Mouse (Mus musculus) heart, postnatal 10 days (tissue): ENCODE measurements around the gene Olfr982. TPM values are rescaled to one million over a fixed set of nuclear protein-coding genes. Genes with fewer than 3 reads are reported as not detected.

Source experiments
- DNase-seq, 2 experiments: peaks; one replicate each; pipeline ENCODE4 v3.0.0; 2021
- intact Hi-C: fragments of 180-260 bp; cut with DNase I; formaldehyde crosslinking; loops from one replicate; pipeline ENCODE4 v1.15.1; 2025
- total RNA-seq, 2 experiments: library from RNA; stranded (reverse); gene quantifications; 2 replicates each; pipeline ENCODE4 v1.2.3; 2021

The Olfr982 gene
- not detected for total RNA-seq

DNA sequence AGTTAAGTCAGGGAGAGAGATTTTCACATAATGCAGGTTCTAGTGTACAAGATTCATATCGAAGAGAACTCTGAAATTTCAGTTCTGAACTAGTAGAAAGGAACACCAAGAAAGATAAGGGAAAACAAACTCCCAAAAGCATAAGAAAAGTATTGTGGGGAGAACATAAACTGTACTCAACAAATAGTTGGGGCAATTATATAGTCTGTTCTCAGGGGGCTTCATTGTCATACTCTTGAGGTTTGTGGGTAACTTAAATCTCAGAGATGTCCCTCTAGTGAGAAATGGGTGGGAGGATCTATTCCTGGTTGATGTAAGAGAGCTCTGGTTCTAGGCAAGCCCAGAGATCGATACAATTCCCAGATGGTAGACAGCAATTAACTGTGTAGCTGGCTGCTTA, at the start of gene Olfr982:
TSS of gene Olfr982 (plus strand) at position 301 of the 400 bp plus-strand sequence.
- DNase-seq: no peak

DNA sequence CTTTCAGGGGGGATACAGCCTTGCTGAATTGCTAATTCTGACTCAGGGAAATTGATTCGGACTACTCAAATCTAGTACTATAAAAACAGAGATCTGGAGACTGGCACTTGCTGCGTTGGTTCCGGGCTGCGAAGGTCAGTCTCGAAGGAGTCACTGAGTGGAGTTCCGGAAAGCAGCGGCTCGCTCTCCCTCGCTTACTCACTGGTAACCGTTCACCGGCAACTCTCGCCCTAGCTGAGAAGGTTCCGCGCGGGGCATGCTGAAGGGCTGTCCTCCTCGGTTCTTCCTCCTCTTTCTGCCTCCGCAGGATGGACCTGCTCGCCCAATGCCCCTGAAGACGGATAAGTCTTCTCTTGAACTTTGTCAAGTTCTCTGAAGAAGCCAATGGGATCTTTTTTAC, 23.5 kb upstream of the Olfr982 start:
- no peak for DNase-seq
- intact Hi-C loops: no loop called here

More for the DNA sequence above, at the start of gene Olfr982:
- intact Hi-C loops: no loop called here

DNA sequence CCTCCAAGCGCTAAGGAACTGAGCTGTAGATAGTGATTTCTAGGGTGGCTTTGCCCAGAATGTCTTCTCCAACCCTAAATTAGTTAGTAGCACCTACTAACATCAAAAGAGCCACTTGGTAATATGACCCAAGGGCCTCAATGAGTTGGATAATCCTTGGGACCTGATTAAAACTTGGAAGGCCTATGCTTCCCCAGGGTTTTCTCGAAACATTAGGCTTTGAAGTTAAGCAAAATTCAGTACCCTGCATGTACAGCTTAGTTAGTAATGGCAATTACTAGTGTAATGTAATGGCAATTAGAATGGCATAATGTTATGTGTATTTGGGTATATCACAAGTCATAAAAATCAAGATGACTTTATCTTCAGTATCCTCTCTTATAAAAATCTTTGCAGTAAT, 19.9 kb downstream of the Olfr982 start, which contains the start of gene Olfr983:
TSS of gene Olfr983 (minus strand) at position 101 of the 400 bp plus-strand sequence.
- intact Hi-C loops: no loop called here

DNA sequence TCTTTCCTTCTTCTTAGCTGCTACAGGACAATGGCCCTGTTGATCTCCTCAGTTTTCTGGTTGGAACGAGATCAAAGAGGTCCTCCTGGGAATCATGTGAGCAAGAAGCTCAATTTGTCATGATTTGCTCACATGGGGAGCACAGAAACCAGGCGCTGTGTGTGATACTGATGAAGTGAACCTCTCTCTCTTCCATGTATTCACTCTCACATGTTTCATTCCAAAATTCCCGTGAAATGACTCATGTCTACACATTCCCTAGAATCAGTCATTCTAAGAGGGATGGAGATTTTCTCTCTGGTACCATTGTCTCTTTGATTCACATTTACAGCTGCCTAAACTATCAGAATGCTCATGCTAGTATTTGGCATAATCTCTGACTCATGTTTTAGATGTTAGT, 21.1 kb downstream of the Olfr982 start:
- DNase-seq: peak in 1 of 2 experiments; percentile 9
- intact Hi-C loops: no loop called here

More for the DNA sequence above, 19.9 kb downstream of the Olfr982 start, which contains the start of gene Olfr983:
- no peak for DNase-seq

DNA sequence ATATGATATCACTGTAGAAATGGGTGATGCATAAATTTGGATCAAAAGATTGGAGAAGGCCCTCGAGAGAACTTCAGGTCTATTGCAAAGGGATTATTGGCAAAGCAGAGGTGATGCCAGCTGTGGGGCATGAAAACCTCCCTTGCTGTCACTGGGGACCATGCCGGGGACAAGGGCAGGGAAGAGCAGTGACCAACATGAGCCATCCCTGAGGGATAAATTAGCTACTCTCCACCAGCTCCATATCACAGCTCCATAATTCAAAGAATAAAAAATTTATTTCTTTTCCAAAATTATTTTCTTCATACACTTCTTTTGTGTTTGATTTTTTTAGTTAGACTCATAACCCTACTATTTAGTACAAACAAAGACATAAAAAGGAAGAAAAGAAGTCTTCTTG, 40.5 kb downstream of the Olfr982 start, which contains the start of gene Olfr984:
TSS of gene Olfr984 (minus strand) at position 101 of the 400 bp plus-strand sequence.
- intact Hi-C loops: no loop called here
- DNase-seq: no peak

DNA sequence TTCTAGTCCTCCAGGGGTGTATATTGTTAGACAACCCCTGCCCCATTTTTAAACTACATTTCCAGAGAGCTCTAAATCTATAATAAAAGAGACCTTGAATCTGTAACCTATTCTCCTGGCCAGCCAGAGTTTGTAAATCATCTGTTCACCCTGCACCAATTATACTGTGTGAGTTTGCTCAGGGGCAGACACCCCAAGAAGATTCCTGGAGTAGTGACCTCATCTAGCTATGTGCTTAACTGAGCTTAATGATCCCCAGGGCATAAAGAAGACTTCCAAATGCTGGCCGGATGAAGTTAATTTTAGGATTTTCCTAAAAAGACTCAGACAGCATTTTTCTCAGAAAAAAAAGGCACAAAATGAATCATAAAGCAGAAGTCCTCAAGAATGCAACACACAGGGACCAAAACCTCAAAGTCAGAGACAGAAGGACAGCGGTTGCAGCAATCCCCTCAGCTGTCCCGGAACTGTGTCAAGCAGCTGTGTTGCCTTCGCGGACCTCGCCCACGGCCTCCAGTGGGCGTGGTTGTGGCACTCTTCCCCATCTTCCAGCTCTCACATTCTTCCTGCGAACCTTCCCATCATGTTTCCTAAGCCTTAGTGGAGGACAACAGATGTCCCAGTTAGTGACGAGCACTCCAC, 43.1 kb downstream of the Olfr982 start:
- intact Hi-C loops: loop anchor here (5.0 kb wide), 1 partner anchor 76 kb away; the partner anchor contains the start of gene Zfp202
- DNase-seq: peak; percentile 80 to 81

DNA sequence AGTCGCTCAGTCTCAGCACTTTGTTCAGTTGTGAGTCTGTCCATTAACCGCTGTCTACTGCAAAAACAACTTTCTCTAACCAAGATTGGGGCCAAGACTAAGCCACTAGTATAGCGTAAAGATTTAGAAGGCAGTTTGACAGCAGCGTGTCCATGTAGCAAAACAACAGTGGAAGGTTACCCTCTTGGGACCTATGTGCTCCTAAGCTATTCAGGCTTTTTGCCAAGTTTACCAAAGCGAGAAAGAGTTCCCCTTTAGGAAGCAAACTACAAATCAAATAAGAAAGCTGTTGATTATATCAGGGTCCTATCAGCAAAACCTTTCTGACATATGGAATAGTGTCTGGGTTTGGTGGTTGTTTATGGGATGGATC, 43.6 kb downstream of the Olfr982 start:
- intact Hi-C loops: loop anchor here (5.0 kb wide), 1 partner anchor 75 kb away; the partner anchor contains the start of gene Zfp202

More for the DNA sequence above, 43.6 kb downstream of the Olfr982 start:
- no peak for DNase-seq

Other genes starting within 250 kb of the Olfr982 start
- not detected for gene Olfr971, start 237.0 kb upstream of the Olfr982 start, total RNA-seq
- not detected for gene Olfr972, start 207.4 kb upstream of the Olfr982 start, total RNA-seq
- not detected for gene Olfr229, start 166.5 kb upstream of the Olfr982 start, total RNA-seq
- not detected for gene Olfr974, start 136.3 kb upstream of the Olfr982 start, total RNA-seq
- gene Olfr975, start 121.8 kb upstream of the Olfr982 start, total RNA-seq: not detected
- gene Olfr976, start 112.7 kb upstream of the Olfr982 start, total RNA-seq: not detected
- gene Olfr978, start 81.7 kb upstream of the Olfr982 start, total RNA-seq: not detected
- not detected for gene Olfr979, start 70.4 kb upstream of the Olfr982 start, total RNA-seq
- gene Olfr980, start 64.2 kb upstream of the Olfr982 start, total RNA-seq: not detected
- gene Olfr981, start 52.4 kb upstream of the Olfr982 start, total RNA-seq: not detected
- not detected for gene Olfr983, start 19.8 kb downstream of the Olfr982 start, total RNA-seq
- gene Olfr984, start 40.4 kb downstream of the Olfr982 start, total RNA-seq: not detected
- gene Olfr985, start 56.4 kb downstream of the Olfr982 start, total RNA-seq: not detected
- gene Tmem225, start 74.3 kb downstream of the Olfr982 start, total RNA-seq: not detected
- under 1 TPM in 1 of 2 experiments, not detected in 1; 0.07 TPM for gene Olfr986, start 107.1 kb downstream of the Olfr982 start, total RNA-seq
- gene Zfp202, start 118.5 kb downstream of the Olfr982 start, total RNA-seq: 1 to 10 TPM; 2.9 to 3.3 TPM
- gene Scn3b, start 195.4 kb downstream of the Olfr982 start, total RNA-seq: 1 to 10 TPM; 1.3 to 2.1 TPM